Mouse (Mus musculus): Measurements from ENCODE around the gene Gab1. TPM values are rescaled to one million over a fixed set of nuclear protein-coding genes. Genes with fewer than 3 reads are reported as not detected.
"Not testable (repeated sequence)": the region's sequence is repeated elsewhere in the genome, so short reads cannot be mapped to it uniquely, and the experiment has no call there.

Gab1 gene
- polyA plus RNA-seq, 1 experiment from 2014 or later = 14.4 TPM

- Histone ChIP-seq H3K36me3 (ENCODE audit: inconsistent target) (no peaks in the 10 kb centered on the region), H3K4me3 (ENCODE audit: inconsistent target) (peak overlapping the region; percentile 63), H3K79me2 (ENCODE audit: inconsistent target) (peaks cover 35% of the 10 kb centered on the region), H3K27ac (peak overlapping the region; percentile 68)
- 26% methylated on average over 14 of the region's 14 CpGs for WGBS (ENCODE audit: missing documents)
Measured at GRCm38 (mm10) chr8:80739932-80740331, 140.4 kb downstream of the Gab1 start.

DNA sequence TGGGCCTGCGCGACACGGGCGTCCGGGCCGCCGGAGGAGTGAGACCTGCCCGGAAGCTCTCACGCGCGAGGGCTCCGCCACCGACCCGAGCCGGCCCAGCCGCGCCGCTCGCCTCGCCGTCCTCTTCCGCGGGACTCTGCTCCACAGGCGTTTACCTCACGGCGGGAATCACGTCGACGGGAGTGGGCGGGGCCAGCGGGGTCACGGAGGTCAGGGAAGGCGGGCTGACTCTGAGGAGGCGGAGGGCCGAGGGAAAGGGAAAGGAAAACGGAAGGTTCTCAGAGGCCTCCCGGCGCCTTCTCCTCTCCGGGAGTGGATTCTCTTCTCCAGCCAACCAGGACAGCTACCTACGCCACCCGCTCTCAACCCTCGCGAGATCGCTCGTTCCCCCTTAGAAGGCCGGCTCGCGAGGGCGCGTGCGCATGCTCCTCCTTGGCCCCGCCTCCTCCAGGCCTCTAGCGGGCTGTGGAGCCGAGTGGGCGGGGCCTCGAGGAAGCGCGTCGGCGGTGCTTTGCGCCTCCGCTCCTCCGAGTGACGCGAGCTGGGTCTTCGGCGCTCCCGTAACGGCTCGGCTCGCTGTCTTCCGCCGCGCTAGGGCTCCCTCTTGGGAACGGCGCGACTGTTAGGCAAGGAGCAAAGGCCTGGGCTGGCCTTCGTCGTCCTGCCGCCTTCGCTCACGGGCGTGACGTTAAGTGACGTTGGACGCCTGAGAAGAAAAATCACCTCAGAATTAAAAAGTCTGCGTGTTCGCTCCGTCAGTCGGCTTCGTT is 141.0 kb downstream of the Gab1 start, which contains the start of gene Smarca5:
Gene Smarca5, minus strand, starts transcription at position 343 of the 770 bp plus-strand sequence.
- peaks cover 41% of the 10 kb centered on the region for H3K79me2 ChIP-seq (ENCODE audit: inconsistent target)
- peak within 1 kb of the TSS; percentile 79 for H3K4me3 ChIP-seq (ENCODE audit: inconsistent target)
- WGBS (ENCODE audit: missing documents) = under 1% methylated on average over 62 of the region's 91 CpGs
- not testable (repeated sequence) for H3K36me3 ChIP-seq (ENCODE audit: inconsistent target)
- peak within 1 kb of the TSS; percentile 68 for H3K27ac ChIP-seq

- Histone ChIP-seq H3K36me3 (ENCODE audit: inconsistent target) (no peaks in the 10 kb centered on the region), H3K27ac (peak overlapping the region; percentile 40), H3K4me3 (ENCODE audit: inconsistent target) (peak overlapping the region; percentile 79), H3K79me2 (ENCODE audit: inconsistent target) (peaks cover 48% of the 10 kb centered on the region)
- under 1% methylated on average over 75 of the region's 84 CpGs for WGBS (ENCODE audit: missing documents)
Measured at GRCm38 (mm10) chr8:80738388-80739154, 141.7 kb downstream of the Gab1 start.

GRCm38 (mm10) chr8:80738046-80738387 is 142.3 kb downstream of the Gab1 start:
- H3K27ac ChIP-seq = no peak overlapping the region; the same call in 1 of the 2 replicates
- H3K36me3 ChIP-seq (ENCODE audit: inconsistent target) = no peaks in the 10 kb centered on the region
- peaks cover 53% of the 10 kb centered on the region for H3K79me2 ChIP-seq (ENCODE audit: inconsistent target)
- peak overlapping the region; percentile 79 for H3K4me3 ChIP-seq (ENCODE audit: inconsistent target)
- WGBS (ENCODE audit: missing documents) = 7% methylated on average over 5 of the region's 5 CpGs

- Histone ChIP-seq H3K79me2 (ENCODE audit: inconsistent target) (peaks cover 57% of the 10 kb centered on the region), H3K36me3 (ENCODE audit: inconsistent target) (peaks cover 41% of the 10 kb centered on the region), H3K27ac (no peak overlapping the region), H3K4me3 (ENCODE audit: inconsistent target) (no peak overlapping the region)
Measured at GRCm38 (mm10) chr8:80732326-80732725, 148.0 kb downstream of the Gab1 start.

- Histone ChIP-seq H3K27ac (no peak overlapping the region), H3K79me2 (ENCODE audit: inconsistent target) (no peaks in the 10 kb centered on the region), H3K4me3 (ENCODE audit: inconsistent target) (no peak overlapping the region), H3K36me3 (ENCODE audit: inconsistent target) (peaks cover 56% of the 10 kb centered on the region)
- WGBS (ENCODE audit: missing documents) = 89% methylated on average over 1 of the region's 1 CpGs
Measured at GRCm38 (mm10) chr8:80714461-80714860, 165.9 kb downstream of the Gab1 start.

Other genes starting within 250 kb of the Gab1 start
- gene Smarca5, start 141.0 kb downstream of the Gab1 start, polyA plus RNA-seq (2018) = 23.7 to 43.7 TPM (median 31.2 TPM) in 3 replicates
- 14.4 to 17.0 TPM (median 15.7 TPM) in 3 replicates for gene Usp38, start 134.4 kb upstream of the Gab1 start, polyA plus RNA-seq (2018)